Mouse (Mus musculus): Measurements from ENCODE around the gene Clca1.

- no peak for TF ChIP-seq GATA1 (IDR thresholded peaks at IDR 0.05; ENCODE audit: borderline replicate concordance, low read length)
- no peak for TF ChIP-seq FLI1 (IDR thresholded peaks at IDR 0.05; ENCODE audit: low read length)
Observed at GRCm38 (mm10) chr3:144974945-144975344, 57.6 kb downstream of the Clca1 start, which contains the start of gene Clca4a.
